Mouse (Mus musculus) CH12.LX (cell line): Measurements from ENCODE around the gene Cnnm2. TPM values are rescaled to one million over a fixed set of nuclear protein-coding genes. Genes with fewer than 3 reads are reported as not detected.

Experiments
- DNase-seq: peaks from one replicate; pipeline ENCODE4 v3.0.0-alpha.2; 2013; ENCODE audit errors: extremely low read depth
- H3K27ac ChIP-seq: 2 replicates; pipeline ENCODE4 v1.5.1; 2012; ENCODE audit warnings: low read depth, mild to moderate bottlenecking, control low read depth, moderate library complexity; ENCODE audit not compliant: insufficient read depth
- H3K27me3 ChIP-seq: replicated peaks from 2 replicates; pipeline ENCODE3; 2012; ENCODE audit warnings: inconsistent platforms
- H3K36me3 ChIP-seq, 2 experiments: replicated peaks in 1 of 2; 2 replicates each; pipeline versions ENCODE3 to v1.6.1; 2012; ENCODE audit warnings: inconsistent platforms in 1 of 2, low read length in 1 of 2, mild to moderate bottlenecking in 1 of 2, mixed read lengths in 1 of 2, moderate library complexity in 1 of 2; ENCODE audit not compliant: control insufficient read depth in 1 of 2, insufficient read depth in 1 of 2
- H3K4me1 ChIP-seq, 2 experiments: 2 replicates each; pipeline ENCODE4 v1.6.1; 2012; ENCODE audit warnings: inconsistent platforms in 1 of 2, moderate library complexity in 1 of 2; ENCODE audit not compliant: insufficient read depth in 2 of 2, control insufficient read depth in 1 of 2
- H3K4me2 ChIP-seq: 2 replicates; pipeline ENCODE4 v1.6.1; 2012; ENCODE audit warnings: low read depth, mild to moderate bottlenecking, control low read depth; ENCODE audit not compliant: poor library complexity, insufficient read depth, severe bottlenecking
- H3K4me3 ChIP-seq, 3 experiments: fragments of 150-350 bp in 1 of 3; sonication (generic) in 1 of 3; replicated peaks in 1 of 3; 2 replicates each; pipeline versions ENCODE3 to v1.5.1; 2011 to 2012; ENCODE audit warnings: low read depth in 2 of 3, low read length in 2 of 3, mild to moderate bottlenecking in 2 of 3, moderate library complexity in 2 of 3, control low read depth in 1 of 3, improper control_type of control experiment in 1 of 3, inconsistent platforms in 1 of 3, mixed read lengths in 1 of 3; ENCODE audit not compliant: poor library complexity in 1 of 3
- H3K79me2 ChIP-seq: replicated peaks from 2 replicates; pipeline ENCODE4 v1.6.1; 2012; ENCODE audit warnings: mild to moderate bottlenecking, moderate library complexity; ENCODE audit not compliant: control insufficient read depth, poor library complexity, insufficient read depth, severe bottlenecking; ENCODE audit errors: extremely low read depth
- H3K9ac ChIP-seq: 2 replicates; pipeline ENCODE4 v1.6.1; 2012; ENCODE audit warnings: low read depth, mild to moderate bottlenecking, control low read depth, moderate library complexity; ENCODE audit not compliant: insufficient read depth
- H3K9me3 ChIP-seq: replicated peaks from 2 replicates; pipeline ENCODE3; 2012; ENCODE audit warnings: low read length, inconsistent platforms, mixed read lengths
- BHLHE40 ChIP-seq: IDR thresholded peaks from 2 replicates; pipeline ENCODE4 v1.6.1; 2011; ENCODE audit warnings: mild to moderate bottlenecking, low read depth, low read length, improper control_type of control experiment
- CHD2 ChIP-seq: IDR thresholded peaks from 2 replicates; pipeline ENCODE4 v1.6.1; 2011; ENCODE audit warnings: low read length, improper control_type of control experiment
- CTCF ChIP-seq, 2 experiments: IDR thresholded peaks in 1 of 2; conservative IDR thresholded peaks in 1 of 2; 2 replicates each; pipeline ENCODE4 v1.5.1; 2011 to 2012; ENCODE audit warnings: low read depth in 2 of 2, low read length in 2 of 2, improper control_type of control experiment in 1 of 2, inconsistent platforms in 1 of 2, mild to moderate bottlenecking in 1 of 2, moderate library complexity in 1 of 2
- E2F4 ChIP-seq: IDR thresholded peaks from 2 replicates; pipeline ENCODE4 v1.6.1; 2011; ENCODE audit warnings: low read depth, low read length, improper control_type of control experiment; ENCODE audit not compliant: insufficient replicate concordance
- ELF1 ChIP-seq: IDR thresholded peaks from 2 replicates; pipeline ENCODE4 v1.6.1; 2014; ENCODE audit warnings: low read depth, mild to moderate bottlenecking, inconsistent platforms, low read length, improper control_type of control experiment
- EP300 ChIP-seq: IDR thresholded peaks from 2 replicates; pipeline ENCODE4 v1.6.1; 2011; ENCODE audit warnings: low read length, improper control_type of control experiment
- ETS1 ChIP-seq: conservative IDR thresholded peaks from 2 replicates; pipeline ENCODE4 v1.6.1; 2012; ENCODE audit warnings: low read depth, mild to moderate bottlenecking, inconsistent platforms, low read length, improper control_type of control experiment, moderate library complexity
- GABPA ChIP-seq: IDR thresholded peaks from 2 replicates; pipeline ENCODE4 v1.6.1; 2012; ENCODE audit warnings: low read depth, low read length, improper control_type of control experiment, inconsistent platforms; ENCODE audit not compliant: insufficient replicate concordance
- IRF4 ChIP-seq: IDR thresholded peaks from 2 replicates; pipeline ENCODE4 v1.6.1; 2014; ENCODE audit warnings: low read depth, mild to moderate bottlenecking, inconsistent platforms, low read length, improper control_type of control experiment
- JUND ChIP-seq: conservative IDR thresholded peaks from 2 replicates; pipeline ENCODE4 v1.6.1; 2011; ENCODE audit warnings: low read depth, low read length, improper control_type of control experiment
- MAX ChIP-seq: IDR thresholded peaks from 2 replicates; pipeline ENCODE4 v1.6.1; 2011; ENCODE audit warnings: low read length, improper control_type of control experiment
- MAZ ChIP-seq: IDR thresholded peaks from 2 replicates; pipeline ENCODE4 v1.6.1; 2012; ENCODE audit warnings: low read depth, mild to moderate bottlenecking, inconsistent platforms, low read length, improper control_type of control experiment, moderate library complexity
- MXI1 ChIP-seq: IDR thresholded peaks from 2 replicates; pipeline ENCODE4 v1.6.1; 2011; ENCODE audit warnings: mild to moderate bottlenecking, low read depth, low read length, improper control_type of control experiment
- MYC ChIP-seq: IDR thresholded peaks from 2 replicates; pipeline ENCODE4 v1.6.1; 2011; ENCODE audit warnings: low read depth, mild to moderate bottlenecking, improper control_type of control experiment, low read length
- NELFE ChIP-seq: IDR thresholded peaks from 2 replicates; pipeline ENCODE4 v1.6.1; 2011; ENCODE audit warnings: low read depth, low read length, improper control_type of control experiment
- NRF1 ChIP-seq: IDR thresholded peaks from 2 replicates; pipeline ENCODE4 v1.6.1; 2014; ENCODE audit warnings: low read depth, mild to moderate bottlenecking, inconsistent platforms, low read length, improper control_type of control experiment, moderate library complexity
- PAX5 ChIP-seq: IDR thresholded peaks from 2 replicates; pipeline ENCODE4 v1.6.1; 2012; ENCODE audit warnings: low read length, inconsistent platforms, mixed read lengths
- POLR2AphosphoS2 ChIP-seq: IDR thresholded peaks from 2 replicates; pipeline ENCODE4 v1.6.1; 2011; ENCODE audit warnings: low read depth, low read length, improper control_type of control experiment
- RCOR1 ChIP-seq: conservative IDR thresholded peaks from 2 replicates; pipeline ENCODE4 v1.6.1; 2012; ENCODE audit warnings: low read depth, mild to moderate bottlenecking, inconsistent platforms, low read length, improper control_type of control experiment
- SIN3A ChIP-seq: IDR thresholded peaks from 2 replicates; pipeline ENCODE4 v1.6.1; 2012; ENCODE audit warnings: low read length, improper control_type of control experiment, inconsistent platforms
- SMC3 ChIP-seq: IDR thresholded peaks from 2 replicates; pipeline ENCODE4 v1.6.1; 2011; ENCODE audit warnings: low read depth, low read length, improper control_type of control experiment
- TBP ChIP-seq: conservative IDR thresholded peaks from 2 replicates; pipeline ENCODE4 v1.6.1; 2011; ENCODE audit warnings: low read depth, low read length, improper control_type of control experiment
- TCF12 ChIP-seq: IDR thresholded peaks from 2 replicates; pipeline ENCODE4 v1.6.1; 2014; ENCODE audit warnings: low read depth, mild to moderate bottlenecking, inconsistent platforms, low read length, improper control_type of control experiment
- UBTF ChIP-seq: IDR thresholded peaks from 2 replicates; pipeline ENCODE4 v1.6.1; 2012; ENCODE audit warnings: low read depth, mild to moderate bottlenecking, inconsistent platforms, low read length, improper control_type of control experiment, moderate library complexity
- USF1 ChIP-seq: IDR thresholded peaks from 2 replicates; pipeline ENCODE4 v1.6.1; 2014; ENCODE audit warnings: low read depth, mild to moderate bottlenecking, inconsistent platforms, low read length, improper control_type of control experiment
- USF2 ChIP-seq: conservative IDR thresholded peaks from 2 replicates; pipeline ENCODE4 v1.6.1; 2011; ENCODE audit warnings: low read depth, low read length, improper control_type of control experiment
- ZC3H11A ChIP-seq: IDR thresholded peaks from 2 replicates; pipeline ENCODE4 v1.6.1; 2012; ENCODE audit warnings: low read depth, mild to moderate bottlenecking, inconsistent platforms, low read length, improper control_type of control experiment
- ZKSCAN1 ChIP-seq: IDR thresholded peaks from 2 replicates; pipeline ENCODE4 v1.6.1; 2012; ENCODE audit warnings: low read depth, inconsistent platforms, low read length, improper control_type of control experiment, borderline replicate concordance
- ZMIZ1 ChIP-seq: IDR thresholded peaks from 2 replicates; pipeline ENCODE4 v1.6.1; 2012; ENCODE audit warnings: low read depth, mild to moderate bottlenecking, inconsistent platforms, low read length, improper control_type of control experiment
- ZNF384 ChIP-seq: IDR thresholded peaks from 2 replicates; pipeline ENCODE4 v1.6.1; 2012; ENCODE audit warnings: low read depth, low read length, improper control_type of control experiment, inconsistent platforms
- dilution Hi-C: fragments of 300-500 bp; cut with MboI; formaldehyde crosslinking; loops from 2 replicates; pipeline ENCODE4 v1.14.3; 2020; ENCODE audit warnings: low sequenced_read_pairs; ENCODE audit not compliant: extremely low pct_unique_long_range_greater_than_20kb, extremely low pct_ligation_motif_present
- in situ Hi-C: fragments of 300-500 bp; cut with MboI; formaldehyde crosslinking; loops from 3 replicates; pipeline ENCODE4 v1.14.3; 2019; ENCODE audit warnings: low sequenced_read_pairs, low pct_ligation_motif_present, low pct_unique_long_range_greater_than_20kb, mixed read lengths
- polyA plus RNA-seq: library from polyadenylated mRNA; unstranded; fragments of >175 nt; gene quantifications from 2 replicates; pipeline ENCODE4 v1.2.1, GENCODE M21; 2012; ENCODE audit warnings: low read depth; ENCODE audit not compliant: insufficient read length
- total RNA-seq, 2 experiments: library from RNA; depleted of rRNA; stranded (reverse); fragments of 300-350 nt in 1 of 2; fragments of >200 nt in 1 of 2; gene quantifications; 2 replicates each; pipeline ENCODE4 v1.2.3; 2012 to 2014

Gene Cnnm2
- total and polyA plus RNA-seq, 3 experiments = 1.8 to 3.7 (median 2.6) TPM

- dilution Hi-C loops = no loop called here
- in situ Hi-C loops = no loop called here
- no peaks in the 10 kb centered on the region for H3K4me1 ChIP-seq
- H3K27me3 ChIP-seq = no peaks in the 10 kb centered on the region
- no peak for TF ChIP-seq CTCF (conservative IDR thresholded peaks at IDR 0.05 in 1 of 2, IDR thresholded peaks at IDR 0.05 in 1 of 2; ENCODE audit: low read depth in 2 of 2, low read length in 2 of 2)
- no peak for TF ChIP-seq PAX5
- no peak for TF ChIP-seq IRF4
- no peak for TF ChIP-seq E2F4
- TF ChIP-seq USF1 = no peak
- no peak for TF ChIP-seq ZC3H11A
- no peak for TF ChIP-seq ZKSCAN1
- TF ChIP-seq NELFE = no peak
- TF ChIP-seq ZMIZ1 = no peak
- TF ChIP-seq SIN3A = no peak
- no peak for TF ChIP-seq JUND
- TF ChIP-seq ZNF384 = no peak
- TF ChIP-seq RCOR1 = no peak
- TF ChIP-seq EP300 = no peak
- no peak for TF ChIP-seq TCF12
- no peak for TF ChIP-seq MXI1
- TF ChIP-seq CHD2 = no peak
- TF ChIP-seq POLR2AphosphoS2 = no peak
- no peak for TF ChIP-seq ELF1
- TF ChIP-seq MAX = no peak
- no peak overlapping the region for H3K27ac ChIP-seq
- no peak overlapping the region for H3K4me3 ChIP-seq
- no peaks in the 10 kb centered on the region for H3K79me2 ChIP-seq
- peaks cover 3 to 44% of the 10 kb centered on the region in 2 experiments for H3K36me3 ChIP-seq
- H3K9ac ChIP-seq = no peak overlapping the region
- no peaks in the 10 kb centered on the region for H3K9me3 ChIP-seq
- DNase-seq = no peak
- no peak overlapping the region for H3K4me2 ChIP-seq
These were observed 144.0 kb downstream of the Cnnm2 start for GRCm38 (mm10) chr19:46905383-46905782.

GRCm38 (mm10) chr19:46905971-46906370, 144.6 kb downstream of the Cnnm2 start:
- Histone ChIP-seq H3K4me2 (no peak overlapping the region), H3K27me3 (no peaks in the 10 kb centered on the region), H3K36me3 (peaks cover 3 to 43% of the 10 kb centered on the region in 2 experiments), H3K27ac (no peak overlapping the region), H3K4me1 (no peaks in the 10 kb centered on the region), H3K9me3 (no peaks in the 10 kb centered on the region), H3K9ac (no peak overlapping the region), H3K4me3 (no peak overlapping the region), H3K79me2 (no peaks in the 10 kb centered on the region)
- dilution Hi-C loops = no loop called here
- TF ChIP-seq SMC3 (no peak), JUND (no peak), POLR2AphosphoS2 (no peak), IRF4 (no peak), MAZ (no peak), ETS1 (no peak), CTCF (conservative IDR thresholded peaks at IDR 0.05 in 1 of 2, IDR thresholded peaks at IDR 0.05 in 1 of 2; ENCODE audit: low read depth in 2 of 2, low read length in 2 of 2) (no peak), TCF12 (no peak), BHLHE40 (no peak), EP300 (no peak), NRF1 (no peak), USF1 (no peak), NELFE (no peak), USF2 (no peak), MYC (no peak), GABPA (no peak), UBTF (no peak), TBP (no peak)
- no peak for DNase-seq
- in situ Hi-C loops = no loop called here
